Mouse (Mus musculus): Measurements from ENCODE around the gene Rad1.
"Not testable (repeated sequence)": the region's sequence is repeated elsewhere in the genome, so short reads cannot be mapped to it uniquely, and the experiment has no call there.

The Rad1 gene

GRCm38 (mm10) chr15:10525896-10526295, 40.1 kb downstream of the Rad1 start:
- DNase-seq: no peak

GRCm38 (mm10) chr15:10531352-10531751, 45.5 kb downstream of the Rad1 start:
- no peak for DNase-seq

- DNase-seq: not testable (repeated sequence)
Measured at GRCm38 (mm10) chr15:10533361-10533760, 47.5 kb downstream of the Rad1 start.

- DNase-seq: no peak
Measured at GRCm38 (mm10) chr15:10534591-10534990, 48.8 kb downstream of the Rad1 start.

DNA sequence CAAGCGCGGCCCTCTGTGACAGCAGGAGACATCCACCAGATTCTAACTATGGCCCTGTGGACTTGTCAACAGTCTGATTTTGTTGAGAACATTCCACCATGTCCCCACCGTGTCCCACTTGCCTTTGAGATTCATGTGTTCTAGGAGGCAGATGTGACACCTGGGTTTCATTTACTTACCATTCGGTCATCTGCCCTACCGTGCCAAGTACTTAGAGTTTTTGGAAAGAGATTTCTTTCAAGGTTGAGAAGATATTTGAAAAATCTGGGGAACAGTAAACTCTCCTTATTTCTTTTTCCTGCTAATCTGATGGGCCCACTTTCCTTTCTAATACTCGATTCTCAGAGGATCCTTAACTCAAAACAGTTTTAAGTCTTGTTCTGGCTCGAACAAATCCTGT, 50.2 kb downstream of the Rad1 start:
- DNase-seq: no peak

DNA sequence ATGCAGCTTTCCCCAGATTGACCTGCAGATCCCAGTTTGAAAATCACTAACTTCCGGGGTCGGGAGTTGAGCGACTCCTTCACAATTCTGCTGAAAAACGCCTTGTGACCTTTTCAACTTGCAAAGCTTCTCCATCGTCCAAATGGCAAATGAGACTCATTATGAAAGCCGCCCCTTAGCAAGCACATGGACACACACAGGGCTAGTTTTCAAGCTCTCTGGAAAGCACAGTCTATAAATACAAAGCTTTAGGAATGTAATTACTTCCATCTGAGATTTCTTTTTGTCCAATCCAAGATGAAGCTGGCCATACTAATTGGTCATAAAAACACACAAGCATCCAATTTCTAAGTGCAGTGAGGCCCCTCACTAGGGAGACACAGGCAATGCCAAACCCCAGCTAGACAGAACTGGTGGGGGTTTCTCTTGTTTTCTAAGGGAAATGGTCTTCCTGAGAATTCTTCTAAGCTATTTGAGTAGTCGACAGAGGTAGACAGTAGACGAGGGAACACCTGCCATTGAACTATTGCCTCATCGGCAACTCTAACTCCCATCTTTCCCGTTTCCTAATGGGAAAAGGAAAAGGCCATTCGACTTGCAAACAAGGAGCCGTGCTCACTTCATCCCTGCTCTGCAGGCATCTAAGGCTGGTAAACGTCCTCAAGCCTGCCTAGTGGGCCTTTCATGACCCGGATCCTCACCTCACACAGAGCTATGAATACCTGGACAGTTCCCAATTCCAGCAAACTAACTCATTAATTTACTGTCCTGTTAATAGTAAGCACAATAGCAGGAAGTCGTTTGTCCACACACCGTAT, 54.7 kb downstream of the Rad1 start:
- DNase-seq: no peak

Data from thymus, adult 18-20 months (tissue).